Comparison of ENCODE assay signal across 19 mouse cellular contexts in genomic region chr9:121143208-121143607, GRCm38 (mm10).
"Had no signal": no experiment of that assay in that cellular context is flagged by ENCODE, and none has a peak within 500 bp of the region (broad histone marks: within the 10 kb centered on the region; RNA-seq: fewer than 3 reads in every experiment).

No protein-coding gene starts in this region.

- DNase-seq: kidney, adult 18-20 months; kidney, adult 9 months; kidney, postnatal 14 days; kidney, postnatal 4 days; lung, adult 18-20 months; lung, postnatal 10 days; lung, postnatal 36 days; thymus, adult 18-20 months; thymus, postnatal 36 days had no signal

- H3K27ac ChIP-seq: left cerebral cortex, adult 2 months; limb, embryonic 12.5 days; limb, embryonic 15.5 days; lung, embryonic 15.5 days; midbrain, embryonic 10.5 days; midbrain, embryonic 13.5 days had no signal

- H3K4me2 ChIP-seq: limb, embryonic 12.5 days; limb, embryonic 15.5 days; lung, embryonic 15.5 days; midbrain, embryonic 13.5 days had no signal

- H3K27me3 ChIP-seq: limb, embryonic 12.5 days; limb, embryonic 15.5 days; lung, embryonic 15.5 days; midbrain, embryonic 13.5 days had no signal

- ATAC-seq: intestine, embryonic 16.5 days; midbrain, embryonic 13.5 days; midbrain, embryonic 16.5 days had no signal

- H3K4me1 ChIP-seq: limb, embryonic 15.5 days; lung, embryonic 15.5 days; megakaryocyte, embryonic 14.5 days; midbrain, embryonic 13.5 days had no signal

- H3K36me3 ChIP-seq: limb, embryonic 15.5 days; lung, embryonic 15.5 days had no signal

- H3K9me3 ChIP-seq: limb, embryonic 15.5 days; lung, embryonic 15.5 days; midbrain, embryonic 10.5 days; midbrain, embryonic 13.5 days had no signal

- H3K9ac ChIP-seq: limb, embryonic 12.5 days; limb, embryonic 15.5 days; lung, embryonic 15.5 days; midbrain, embryonic 13.5 days had no signal

- H3K4me3 ChIP-seq: left cerebral cortex, adult 2 months; limb, embryonic 12.5 days; limb, embryonic 15.5 days; lung, embryonic 15.5 days; megakaryocyte, embryonic 14.5 days; midbrain, embryonic 10.5 days; midbrain, embryonic 13.5 days; myocyte had no signal
